Comparison of ENCODE assay signal across 8 mouse cellular contexts in genomic region chr9:111093094-111093493, GRCm38 (mm10). TPM values are rescaled to one million over a fixed set of nuclear protein-coding genes. Genes with fewer than 3 reads are reported as not detected.
DNase-seq lines count a peak whose midpoint lies in the region; ATAC-seq lines count a peak whose summit lies in the region.

No protein-coding gene starts in this region.

- no peak for ATAC-seq in midbrain, embryonic 11.5 days (ENCODE audit: low FRiP score)
- no peak for ATAC-seq in forebrain, embryonic 16.5 days

- no peaks in the 10 kb centered on the region for H3K27me3 ChIP-seq in midbrain, embryonic 11.5 days (ENCODE audit: control insufficient read depth, insufficient read depth, low read length)
- peaks cover 6% of the 10 kb centered on the region; the same call in 1 of the 2 replicates for H3K27me3 ChIP-seq in midbrain, embryonic 10.5 days (ENCODE audit: low read depth, poor library complexity, severe bottlenecking)
- H3K27me3 ChIP-seq in limb, embryonic 10.5 days (ENCODE audit: low read depth, poor library complexity, severe bottlenecking), result 0 out of 2 replicates have a peak, but pooled peaks cover 9% of the 10 kb centered on the region
- H3K27me3 ChIP-seq in forebrain, embryonic 16.5 days (replicated peaks; ENCODE audit: control insufficient read depth, insufficient read depth, low read length), result 0 out of 2 replicates have a peak, but pooled peaks cover 2% of the 10 kb centered on the region

- 43% methylated on average over 5 of the region's 5 CpGs for WGBS in midbrain, embryonic 11.5 days
- WGBS in midbrain, embryonic 10.5 days, result 39% methylated on average over 5 of the region's 5 CpGs
- 36% methylated on average over 5 of the region's 5 CpGs for WGBS in limb, embryonic 10.5 days
- WGBS in forebrain, embryonic 16.5 days, result 28% methylated on average over 5 of the region's 5 CpGs

- H3K4me3 ChIP-seq in midbrain, embryonic 11.5 days (ENCODE audit: low read depth, low read length), result no peak overlapping the region
- H3K4me3 ChIP-seq in midbrain, embryonic 10.5 days, result no peak overlapping the region
- no peak overlapping the region for H3K4me3 ChIP-seq in limb, embryonic 10.5 days
- no peak overlapping the region for H3K4me3 ChIP-seq in forebrain, embryonic 16.5 days (replicated peaks; ENCODE audit: low read length)

- H3K4me2 ChIP-seq in midbrain, embryonic 11.5 days, result no peak overlapping the region
- no peak overlapping the region for H3K4me2 ChIP-seq in forebrain, embryonic 16.5 days (ENCODE audit: low read length)

- no peaks in the 10 kb centered on the region for H3K9me3 ChIP-seq in midbrain, embryonic 11.5 days (ENCODE audit: control insufficient read depth, low read length)
- no peaks in the 10 kb centered on the region for H3K9me3 ChIP-seq in midbrain, embryonic 10.5 days (replicated peaks)
- no peaks in the 10 kb centered on the region for H3K9me3 ChIP-seq in limb, embryonic 10.5 days (replicated peaks)
- H3K9me3 ChIP-seq in forebrain, embryonic 16.5 days (ENCODE audit: control insufficient read depth, low read length), result no peaks in the 10 kb centered on the region

- no peak overlapping the region for H3K9ac ChIP-seq in midbrain, embryonic 11.5 days (ENCODE audit: low read length)
- H3K9ac ChIP-seq in forebrain, embryonic 16.5 days (replicated peaks; ENCODE audit: low read depth, low read length), result no peak overlapping the region

- H3K4me1 ChIP-seq in midbrain, embryonic 11.5 days (ENCODE audit: control insufficient read depth, insufficient read depth, low read length), result no peaks in the 10 kb centered on the region
- peaks cover 17% of the 10 kb centered on the region for H3K4me1 ChIP-seq in midbrain, embryonic 10.5 days
- peaks cover 23% of the 10 kb centered on the region for H3K4me1 ChIP-seq in limb, embryonic 10.5 days
- H3K4me1 ChIP-seq in forebrain, embryonic 16.5 days (replicated peaks; ENCODE audit: control insufficient read depth, insufficient read depth, low read length), result no peaks in the 10 kb centered on the region

- no peak overlapping the region for H3K27ac ChIP-seq in midbrain, embryonic 11.5 days (ENCODE audit: low read depth, low read length)
- no peak overlapping the region for H3K27ac ChIP-seq in midbrain, embryonic 10.5 days (replicated peaks)
- H3K27ac ChIP-seq in limb, embryonic 10.5 days, result no peak overlapping the region
- no peak overlapping the region for H3K27ac ChIP-seq in forebrain, embryonic 16.5 days (ENCODE audit: low read length)

- peak; percentile 90 for DNase-seq in midbrain, embryonic 11.5 days (ENCODE audit: low spot score, missing footprints)
- no peak for DNase-seq in midbrain, embryonic 10.5 days (ENCODE audit: low spot score)
- DNase-seq in T-cell, adult 2 months (ENCODE audit: low spot score), result peak; percentile 55
- DNase-seq in cerebellum, postnatal 25 days, result peak; percentile 72 to 81
- DNase-seq in heart, postnatal 36 days, result peak; percentile 53 to 73
- DNase-seq in limb, embryonic 10.5 days (ENCODE audit: low spot score), result peak; percentile 60
- peak; percentile 34 for DNase-seq in retina, postnatal 7 days (ENCODE audit: low read depth, low spot score)

- no peaks in the 10 kb centered on the region for H3K36me3 ChIP-seq in midbrain, embryonic 11.5 days (ENCODE audit: control insufficient read depth, insufficient read depth, low read length)
- H3K36me3 ChIP-seq in midbrain, embryonic 10.5 days, result no peaks in the 10 kb centered on the region
- H3K36me3 ChIP-seq in limb, embryonic 10.5 days, result no peaks in the 10 kb centered on the region
- H3K36me3 ChIP-seq in forebrain, embryonic 16.5 days (ENCODE audit: control insufficient read depth, insufficient read depth), result no peaks in the 10 kb centered on the region

- intact Hi-C loops in heart, postnatal 36 days (cut with DNase I), result loop anchor here (2.0 to 5.0 kb wide), 4 partner anchors 58 to 134 kb away; no protein-coding TSS in a partner anchor

RNA-seq across cellular contexts. Expression of gene Lrrfip2, which starts 24.3 kb away (rescaled TPM):
- 46.3 and 49.9 TPM in 2 replicates for polyA plus RNA-seq in midbrain, embryonic 11.5 days (2014; fragmentation: Nextera tagmentation; extraction: Ambion mirVana)
- 39.5 and 39.8 TPM in 2 replicates for polyA plus RNA-seq in midbrain, embryonic 10.5 days (2016; fragmentation: Nextera tagmentation; extraction: Ambion mirVana)
- 10 to 100 TPM; 93.5 to 97.6 TPM for total RNA-seq in heart, postnatal 36 days (2021)
- polyA plus RNA-seq in limb, embryonic 10.5 days (2016; fragmentation: Nextera tagmentation; extraction: Ambion mirVana), result 38.2 and 39.7 TPM in 2 replicates
- polyA plus RNA-seq in forebrain, embryonic 16.5 days (2015; fragmentation: Nextera tagmentation; extraction: Ambion mirVana), result 41.1 and 43.2 TPM in 2 replicates

RNA-seq across cellular contexts. Expression of gene Ccrl2, which starts 35.8 kb away (rescaled TPM):
- 1.9 and 2.1 TPM in 2 replicates for polyA plus RNA-seq in midbrain, embryonic 11.5 days (2014; fragmentation: Nextera tagmentation; extraction: Ambion mirVana)
- polyA plus RNA-seq in midbrain, embryonic 10.5 days (2016; fragmentation: Nextera tagmentation; extraction: Ambion mirVana), result 0.89 and 1.0 TPM in 2 replicates
- total RNA-seq in heart, postnatal 36 days (2021), result 10 to 100 TPM; 14.3 to 21.1 TPM
- 0.41 and 0.54 TPM in 2 replicates for polyA plus RNA-seq in limb, embryonic 10.5 days (2016; fragmentation: Nextera tagmentation; extraction: Ambion mirVana)
- 1.1 and 1.5 TPM in 2 replicates for polyA plus RNA-seq in forebrain, embryonic 16.5 days (2015; fragmentation: Nextera tagmentation; extraction: Ambion mirVana)
